Mouse (Mus musculus) hematopoietic stem cell, adult 5-6 weeks (primary cell): ENCODE measurements around the gene Zswim4. TPM values are rescaled to one million over a fixed set of nuclear protein-coding genes. Genes with fewer than 3 reads are reported as not detected.
A peak's percentile ranks its signal among the peaks of the same experiment; 100 is the strongest.

ENCODE experiments used
- ATAC-seq, 2 experiments: fragments of 125-278 bp in 1 of 2; replicated peaks in 1 of 2; 2 replicates each; pipeline ENCODE4 v1.8.0; 2016 to 2017; ENCODE audit warnings: inconsistent platforms in 2 of 2, mild to moderate bottlenecking in 2 of 2, moderate number of reproducible peaks in 2 of 2, low read depth in 1 of 2, moderate TSS enrichment in 1 of 2; ENCODE audit not compliant: low FRiP score in 2 of 2, poor library complexity in 2 of 2, severe bottlenecking in 2 of 2, insufficient read depth in 1 of 2, low TSS enrichment in 1 of 2
- total RNA-seq: library from RNA; stranded (forward); fragments of 172-1452, 232-1000 nt; gene quantifications from 2 replicates; pipeline ENCODE4 v1.2.3, GENCODE M21; 2017

Zswim4 gene
- total RNA-seq, 1 experiment from 2014 or later, result 6.8 TPM

- ATAC-seq, result no peak
Observed at GRCm38 (mm10) chr8:84236410-84236997, 351 bp downstream of the Zswim4 start.

GRCm38 (mm10) chr8:84235746-84236409 is 977 bp downstream of the Zswim4 start:
- no peak for ATAC-seq

GRCm38 (mm10) chr8:84233055-84233454 is 3.8 kb downstream of the Zswim4 start:
- peak in 1 of 2 experiments; percentile 11; a peak in 1 of 4 replicates for ATAC-seq

GRCm38 (mm10) chr8:84230735-84231134 is 6.1 kb downstream of the Zswim4 start:
- no peak for ATAC-seq

GRCm38 (mm10) chr8:84223322-84224029 is 13.4 kb downstream of the Zswim4 start:
- no peak; a peak in 1 of 4 replicates for ATAC-seq

- ATAC-seq, result peak; percentile 76 to 80
Observed at GRCm38 (mm10) chr8:84222566-84223165, 14.2 kb downstream of the Zswim4 start.

GRCm38 (mm10) chr8:84220105-84220504 is 16.8 kb downstream of the Zswim4 start:
- peak; percentile 38 to 54; a peak in 3 of 4 replicates for ATAC-seq

GRCm38 (mm10) chr8:84218143-84218542 is 18.7 kb downstream of the Zswim4 start:
- no peak for ATAC-seq

GRCm38 (mm10) chr8:84217206-84217605 is 19.6 kb downstream of the Zswim4 start:
- ATAC-seq, result no peak

GRCm38 (mm10) chr8:84213277-84213676 is 23.6 kb downstream of the Zswim4 start:
- no peak for ATAC-seq

GRCm38 (mm10) chr8:84211881-84212563 is 24.8 kb downstream of the Zswim4 start:
- ATAC-seq, result no peak

- ATAC-seq, result no peak
Observed at GRCm38 (mm10) chr8:84211202-84211601, 25.7 kb downstream of the Zswim4 start.

- ATAC-seq, result peak; percentile 48 to 55; a peak in 2 of 4 replicates
Observed at GRCm38 (mm10) chr8:84210167-84210791, 26.6 kb downstream of the Zswim4 start.

GRCm38 (mm10) chr8:84208381-84209380 is 28.2 kb downstream of the Zswim4 start:
- ATAC-seq, result 0 out of 4 replicates have a peak, but pooled peaks of 1 of the 2 experiments have one; percentile 4

- ATAC-seq, result peak; percentile 65 to 68
Observed at GRCm38 (mm10) chr8:84207811-84208210, 29.0 kb downstream of the Zswim4 start.

- no peak for ATAC-seq
Observed at GRCm38 (mm10) chr8:84206666-84207065, 30.2 kb downstream of the Zswim4 start.
